Mouse (Mus musculus) neutrophil, adult 5-6 weeks (primary cell): ENCODE measurements around the gene Cdcp1. TPM values are rescaled to one million over a fixed set of nuclear protein-coding genes. Genes with fewer than 3 reads are reported as not detected.

Experiments used
- ATAC-seq: fragments of 151-379, 151-347 bp; 2 replicates; pipeline ENCODE4 v1.8.0; 2017; ENCODE audit warnings: mild to moderate bottlenecking, moderate TSS enrichment; ENCODE audit not compliant: insufficient number of reproducible peaks, poor library complexity, low FRiP score, severe bottlenecking; ENCODE audit errors: extremely low read depth
- total RNA-seq: library from RNA; stranded (forward); fragments of 200-1000 nt; gene quantifications from 2 replicates; pipeline ENCODE4 v1.2.3, GENCODE M21; 2017

Cdcp1 gene
- total RNA-seq: 0.25 TPM in 1 of 2 replicates, not detected in the other

DNA sequence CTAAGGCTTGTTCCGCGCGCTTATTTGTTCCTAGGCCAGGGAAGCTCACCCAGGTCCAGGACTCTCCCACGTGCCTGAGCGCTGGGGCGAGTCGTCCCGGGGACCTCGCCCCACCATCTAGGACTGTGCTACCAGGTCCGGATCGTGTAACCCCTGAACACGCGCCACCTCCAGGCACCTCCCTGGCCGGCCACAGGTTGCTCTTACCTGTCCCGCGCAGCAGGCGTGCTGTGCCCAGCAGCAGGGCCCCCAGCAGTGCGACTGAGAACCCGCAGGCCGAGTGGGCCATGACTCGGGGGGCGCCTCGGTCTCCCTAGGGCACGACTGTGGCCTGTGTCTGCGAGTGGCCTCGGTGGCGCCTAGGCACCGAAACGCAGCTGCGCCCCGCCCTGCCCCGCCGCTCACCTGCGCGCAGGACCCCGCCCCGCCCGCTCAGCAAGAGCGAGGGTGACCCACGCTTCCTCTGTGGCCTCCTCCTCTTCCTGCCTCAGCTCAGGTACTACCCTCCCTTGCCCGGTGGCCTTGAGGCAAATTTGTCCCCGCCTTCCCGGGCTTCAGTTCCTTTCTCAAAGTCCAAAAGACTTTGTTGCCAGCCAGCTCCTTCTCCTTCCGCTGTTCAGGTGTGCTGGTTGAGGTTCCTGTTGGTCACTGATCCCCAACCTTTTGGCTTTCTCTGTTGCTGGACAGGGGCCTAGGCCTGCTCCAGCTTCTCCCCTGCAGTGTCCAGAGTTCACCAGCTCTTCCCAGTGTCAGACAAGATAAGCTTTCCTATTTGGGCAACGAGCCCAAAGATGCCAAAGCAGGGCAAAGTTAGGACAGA is at the start of gene Cdcp1:
TSS of gene Cdcp1 (minus strand) at position 418 of the 820 bp plus-strand sequence.
- ATAC-seq: no peak

DNA sequence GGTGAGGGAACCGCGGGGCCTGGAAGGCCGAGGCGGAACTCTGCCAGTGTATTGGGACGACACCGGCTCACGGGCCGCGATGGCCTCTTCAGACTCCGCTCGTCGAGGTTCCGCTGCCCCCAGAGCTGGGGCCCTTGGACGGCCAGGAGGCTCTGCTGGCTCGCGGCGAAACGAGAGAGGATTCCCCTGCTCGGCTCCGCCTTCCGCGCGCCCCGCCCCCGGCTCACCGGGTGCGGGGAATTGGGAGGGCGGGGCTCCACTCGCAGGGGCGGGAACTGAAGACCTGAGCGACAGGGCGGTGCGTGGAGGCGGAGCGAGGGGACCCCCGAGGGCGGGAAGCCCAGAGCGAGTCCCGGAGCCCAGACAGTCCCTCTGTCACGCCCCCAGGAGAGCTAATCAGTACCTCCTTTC is 44.8 kb upstream of the Cdcp1 start, which contains the start of gene Tmem158:
TSS of gene Tmem158 (minus strand) at position 154 of the 411 bp plus-strand sequence.
- no peak for ATAC-seq

DNA sequence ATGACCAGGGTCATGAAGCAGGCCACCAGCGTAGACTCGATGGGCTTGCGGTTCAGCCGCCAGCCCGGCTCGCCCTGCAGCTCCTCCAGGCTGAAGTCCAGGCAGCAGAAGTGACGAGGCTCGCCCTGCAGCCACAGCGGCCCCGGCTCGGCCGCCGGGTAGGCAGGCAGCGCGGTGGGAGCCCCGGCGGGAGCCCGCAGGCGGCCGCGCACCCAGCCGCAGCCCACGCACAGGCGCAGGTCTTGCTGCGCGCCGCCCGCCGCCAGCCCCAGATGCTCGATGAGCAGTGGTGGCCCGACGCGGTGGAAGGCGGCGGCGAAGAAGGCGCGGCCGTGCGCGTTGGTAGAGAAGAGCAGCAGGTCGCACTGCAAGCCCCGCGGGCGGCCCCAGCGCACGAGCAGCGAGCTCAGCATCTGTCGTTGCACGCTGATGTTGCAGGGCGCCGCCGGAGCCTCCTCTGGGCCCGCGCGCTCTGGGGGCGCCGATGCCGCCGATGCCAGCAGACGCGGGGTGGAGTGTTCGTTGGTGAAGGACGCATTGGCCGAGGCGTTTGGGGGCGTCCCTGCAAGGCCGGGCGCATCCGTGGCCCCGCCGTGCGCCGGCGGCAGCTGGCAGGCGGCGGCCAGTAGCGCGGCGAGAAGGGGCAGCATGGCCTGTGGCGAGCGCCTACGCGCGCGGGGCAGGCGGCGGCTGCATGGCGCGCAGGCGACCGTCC is 44.2 kb upstream of the Cdcp1 start:
- ATAC-seq: no peak

DNA sequence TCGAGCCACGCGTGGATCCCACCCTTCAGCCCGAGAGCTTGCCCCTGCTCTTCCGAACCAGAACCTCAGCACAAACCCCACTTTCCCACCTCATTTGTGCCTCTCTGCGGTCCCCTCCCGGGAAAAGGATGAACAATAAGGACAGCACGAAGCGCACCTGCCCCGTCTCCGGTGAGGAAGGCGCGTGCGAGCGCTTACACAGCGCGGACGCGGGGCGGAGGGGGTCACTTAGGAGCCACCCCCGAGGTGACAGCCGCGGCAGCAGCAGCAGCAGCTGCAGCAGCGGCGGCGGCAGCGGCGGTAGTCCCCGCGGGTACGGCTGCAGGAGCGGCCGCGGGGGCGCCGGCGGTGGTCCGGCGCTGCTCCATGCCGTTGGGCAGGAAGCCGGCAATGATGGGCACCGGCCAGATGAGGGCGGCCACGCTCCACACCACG is 43.6 kb upstream of the Cdcp1 start:
- peak; percentile 56; the same call in 1 of the 2 replicates for ATAC-seq

DNA sequence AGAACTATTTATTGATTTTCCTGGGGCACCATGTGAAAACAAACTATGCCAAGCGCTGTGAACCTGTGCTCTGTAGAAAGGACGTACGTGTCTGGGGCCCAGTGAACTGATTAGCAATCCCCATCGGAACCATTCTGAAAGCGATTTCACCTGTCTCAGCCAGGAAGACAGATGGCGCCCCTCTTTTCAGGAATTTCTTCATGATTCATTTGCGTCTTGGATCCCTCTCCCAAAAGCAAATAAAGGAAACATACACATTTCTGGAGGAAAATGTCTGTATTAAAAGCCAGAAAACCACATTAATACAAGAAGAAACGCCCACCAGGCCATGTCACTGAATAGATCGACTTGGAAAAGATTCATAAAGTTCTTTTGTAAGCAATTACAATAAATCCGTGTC is 43.0 kb upstream of the Cdcp1 start:
- ATAC-seq: no peak

DNA sequence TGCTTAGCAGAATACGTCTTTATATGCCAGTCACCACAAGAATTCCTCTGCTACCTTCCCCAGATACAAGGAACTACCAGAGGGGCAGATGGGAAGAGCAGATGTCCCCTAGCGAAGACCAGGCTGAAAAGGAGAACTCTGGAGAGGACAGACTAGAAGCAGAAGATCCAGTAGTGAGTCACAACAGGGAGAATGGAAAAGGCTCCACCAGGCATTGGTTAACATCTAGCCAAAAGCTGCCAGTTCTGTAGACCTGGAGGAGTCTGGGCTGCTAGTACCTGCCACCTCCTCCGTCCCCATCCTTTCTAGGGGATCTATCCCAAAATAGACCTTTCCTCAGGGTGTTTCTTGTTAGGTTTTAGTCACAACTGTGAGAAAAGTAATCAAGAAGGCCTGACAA is 39.9 kb upstream of the Cdcp1 start:
- ATAC-seq: no peak

DNA sequence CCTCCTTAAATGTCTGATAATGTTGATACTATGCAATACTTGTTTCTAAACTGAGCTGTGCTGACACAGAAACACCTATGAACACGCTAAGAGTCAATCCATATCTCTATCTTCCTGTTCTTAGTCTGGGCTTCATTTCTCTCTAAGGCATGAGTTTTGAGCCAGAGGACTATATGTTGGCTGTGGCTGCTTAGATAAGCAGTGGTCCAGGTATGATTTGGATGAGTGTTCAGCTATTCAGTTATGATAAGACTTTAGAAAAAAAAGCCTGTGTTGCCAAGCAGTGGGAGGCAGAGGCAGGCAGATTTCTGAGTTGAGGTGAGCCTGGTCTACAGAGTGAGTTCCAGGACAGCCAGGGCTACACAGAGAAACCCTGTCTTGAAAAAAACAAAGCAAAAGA is 32.2 kb upstream of the Cdcp1 start:
- no peak for ATAC-seq

DNA sequence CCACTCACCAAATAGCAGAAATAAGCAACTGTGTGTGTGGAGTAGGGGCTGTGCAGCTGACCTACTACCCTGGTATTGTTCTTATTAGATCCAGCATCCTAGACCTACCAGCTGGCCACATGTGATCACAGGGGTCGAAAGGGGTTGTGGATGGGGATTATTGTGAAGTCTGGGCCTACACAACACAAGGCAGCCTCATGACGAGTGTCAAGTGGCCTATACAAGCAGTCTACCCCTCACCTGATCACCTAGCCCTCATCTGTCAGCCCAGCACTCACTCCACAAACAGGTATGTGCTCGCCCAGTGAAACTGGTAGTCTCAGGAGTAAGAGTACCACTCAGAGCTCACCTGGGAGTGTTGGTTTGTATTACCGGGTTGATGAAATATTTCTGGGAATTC is 29.3 kb upstream of the Cdcp1 start:
- ATAC-seq: no peak

DNA sequence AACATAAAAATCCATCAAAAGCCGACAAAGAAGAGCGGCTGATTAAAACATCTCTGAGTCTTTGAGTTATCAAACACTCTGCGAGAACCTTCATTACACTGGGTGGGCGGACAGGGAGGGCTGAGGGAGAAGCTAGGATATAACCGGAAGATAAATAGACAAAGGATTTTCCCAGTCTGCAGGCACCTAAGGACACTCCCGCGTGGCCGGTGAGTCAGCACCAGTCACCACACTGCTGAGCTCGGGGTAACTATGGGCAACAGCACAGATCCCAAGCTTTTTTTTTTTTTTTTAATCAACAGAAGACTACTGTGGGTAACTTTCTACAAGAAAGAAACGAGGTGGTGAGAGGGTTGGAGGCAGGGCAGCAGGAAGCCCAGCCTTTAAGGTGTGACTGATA is 28.1 kb upstream of the Cdcp1 start:
- ATAC-seq: no peak

DNA sequence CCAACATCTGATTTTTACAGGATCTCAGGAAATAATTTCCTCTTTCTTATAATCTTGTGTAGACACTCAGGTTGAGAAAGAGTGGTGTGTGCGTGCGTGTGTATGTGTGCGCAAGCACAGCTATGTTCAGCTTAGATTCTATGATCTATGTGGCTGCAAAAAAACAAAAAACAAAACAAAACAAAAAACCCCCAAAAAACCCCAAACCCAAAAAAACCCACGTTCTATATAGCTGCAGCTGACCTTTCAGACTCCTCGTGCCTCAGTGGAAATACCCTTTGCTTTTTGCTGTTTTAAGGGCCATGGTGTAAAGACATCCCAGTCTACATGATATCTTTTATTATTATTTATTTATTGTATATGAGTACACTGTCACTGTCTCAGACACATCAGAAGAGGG is 25.4 kb upstream of the Cdcp1 start:
- no peak for ATAC-seq

DNA sequence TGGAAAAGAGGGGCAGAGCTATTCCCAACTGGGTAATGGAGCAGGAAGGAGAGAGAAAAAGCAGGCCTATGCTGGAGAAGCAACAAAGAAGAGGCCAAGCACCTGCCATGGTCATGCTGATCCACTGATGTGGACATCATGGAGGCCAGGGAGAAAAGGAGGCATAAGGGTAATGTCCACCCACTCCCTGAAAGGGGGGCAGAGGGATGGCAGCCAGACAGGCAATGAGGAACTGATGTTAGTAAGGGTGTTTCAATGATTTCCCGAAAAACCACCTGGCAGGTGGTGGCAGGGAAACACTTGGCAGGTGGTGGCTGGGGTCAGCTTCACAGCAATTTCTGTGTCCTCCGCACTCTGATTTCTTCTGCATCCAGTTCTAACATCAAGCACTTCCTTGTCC is 24.9 kb upstream of the Cdcp1 start:
- ATAC-seq: no peak

DNA sequence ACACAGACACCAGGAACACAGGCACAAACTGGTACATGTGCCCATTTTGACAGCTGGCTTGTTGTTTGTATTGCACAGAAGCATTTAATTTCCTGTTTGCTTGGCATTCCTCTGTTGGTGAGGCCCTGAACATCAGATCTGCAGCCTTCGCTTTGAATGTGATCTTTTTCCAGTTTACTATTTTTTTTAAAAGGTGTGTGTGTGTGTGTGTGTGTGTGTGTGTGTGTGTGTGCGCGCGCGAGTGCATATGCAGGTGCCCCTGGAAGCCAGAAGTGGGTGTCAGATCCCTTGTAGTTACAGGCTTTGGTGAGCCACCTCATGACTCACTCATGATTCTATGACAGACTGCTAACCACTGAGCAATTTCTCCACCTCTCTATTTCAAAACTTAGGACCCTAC is 24.4 kb upstream of the Cdcp1 start:
- no peak for ATAC-seq

DNA sequence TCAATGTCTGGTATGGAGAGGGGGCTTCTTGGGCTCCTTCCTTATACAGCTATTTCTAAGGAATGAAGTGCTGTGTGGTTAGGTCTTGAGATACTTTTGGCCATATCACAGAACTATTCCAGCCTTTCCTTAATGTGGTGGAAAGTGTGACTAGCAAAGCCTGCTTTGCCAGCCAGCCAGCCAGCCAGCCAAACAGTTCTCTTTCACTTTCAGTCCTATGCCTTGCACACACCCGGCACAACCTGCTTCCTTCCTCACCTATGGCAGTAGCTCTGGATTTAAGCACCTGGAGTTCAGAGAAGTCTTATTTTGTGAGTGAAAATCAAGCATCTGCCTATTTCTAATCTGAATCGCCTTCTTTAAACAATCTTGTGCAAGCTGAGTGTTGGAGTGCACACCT is 23.8 kb upstream of the Cdcp1 start:
- ATAC-seq: no peak

DNA sequence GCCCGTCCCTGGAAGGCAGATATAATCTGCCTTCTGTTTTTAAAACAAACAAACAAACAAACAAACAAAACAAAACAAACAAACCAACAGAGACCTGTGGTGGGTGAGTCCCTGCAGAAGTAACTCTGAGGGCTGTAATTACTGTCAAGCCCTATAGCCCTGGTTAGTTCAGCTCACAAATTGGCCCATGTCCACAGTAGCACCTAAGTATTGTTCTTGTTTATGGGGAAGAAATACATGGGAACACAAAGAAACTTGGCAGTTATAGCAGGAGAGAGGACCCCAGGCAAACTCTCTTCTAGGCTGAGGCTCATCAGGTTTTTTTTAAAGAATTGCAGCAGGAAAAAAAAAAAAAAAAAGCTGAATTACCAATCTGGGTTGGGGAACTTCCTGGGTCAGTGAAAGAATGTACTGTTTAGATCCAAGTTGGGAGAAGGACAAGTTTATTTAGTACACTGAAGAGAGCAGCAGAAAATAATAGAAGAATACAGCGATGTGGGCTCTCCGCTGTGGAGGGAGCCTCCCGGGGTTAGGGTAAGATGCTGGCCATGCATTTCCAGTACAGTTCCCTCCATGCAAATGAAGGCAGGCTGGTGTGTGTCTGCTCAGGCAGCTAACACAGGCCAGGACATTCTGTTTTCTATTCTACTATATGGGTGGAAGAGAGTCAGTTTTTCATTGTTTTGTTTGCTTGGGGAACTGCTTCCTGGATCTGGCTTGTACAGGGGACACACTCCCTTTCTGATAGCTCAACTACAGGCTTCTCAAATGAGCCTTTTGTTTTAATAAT is 22.6 kb upstream of the Cdcp1 start:
- ATAC-seq: no peak

DNA sequence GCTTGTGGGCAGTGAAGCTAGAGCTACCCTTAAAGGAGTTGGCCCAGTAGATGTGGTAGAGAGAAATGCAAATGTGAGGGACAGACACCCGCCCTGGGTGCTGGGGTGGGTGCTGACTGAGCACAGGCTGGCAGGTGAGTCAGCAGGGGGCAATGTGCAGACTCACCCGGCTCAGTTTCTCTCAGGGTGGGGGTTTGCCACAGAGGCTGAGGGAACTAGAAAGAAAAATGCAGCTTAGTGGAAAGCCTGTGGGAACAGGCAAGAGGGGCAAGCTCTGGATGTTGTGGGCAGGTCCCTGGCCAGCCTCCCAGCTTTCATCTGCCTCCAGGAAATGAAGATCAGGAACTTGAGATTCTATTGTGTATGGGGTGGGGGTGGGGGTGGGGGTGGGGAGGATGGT is 21.9 kb upstream of the Cdcp1 start:
- ATAC-seq: no peak

DNA sequence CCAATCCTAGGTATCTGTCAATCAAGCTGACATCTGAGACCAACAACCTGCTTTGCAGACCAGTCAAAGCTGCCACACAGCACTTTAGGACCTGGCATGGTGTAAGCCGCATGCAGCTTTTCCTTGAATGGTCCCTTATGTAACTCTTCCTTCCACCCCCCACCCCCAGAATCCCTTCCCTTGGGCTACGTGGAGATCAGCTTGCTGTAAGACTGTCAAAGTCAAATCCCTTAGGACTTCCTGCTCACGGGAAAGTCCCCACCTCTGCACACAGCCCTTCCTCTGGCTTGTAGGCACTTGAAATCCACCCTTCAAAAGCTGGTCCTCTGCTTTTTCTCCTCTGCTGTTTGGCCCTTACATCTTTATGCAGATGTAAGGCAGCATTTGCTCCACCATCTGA is 19.8 kb upstream of the Cdcp1 start:
- no peak for ATAC-seq

DNA sequence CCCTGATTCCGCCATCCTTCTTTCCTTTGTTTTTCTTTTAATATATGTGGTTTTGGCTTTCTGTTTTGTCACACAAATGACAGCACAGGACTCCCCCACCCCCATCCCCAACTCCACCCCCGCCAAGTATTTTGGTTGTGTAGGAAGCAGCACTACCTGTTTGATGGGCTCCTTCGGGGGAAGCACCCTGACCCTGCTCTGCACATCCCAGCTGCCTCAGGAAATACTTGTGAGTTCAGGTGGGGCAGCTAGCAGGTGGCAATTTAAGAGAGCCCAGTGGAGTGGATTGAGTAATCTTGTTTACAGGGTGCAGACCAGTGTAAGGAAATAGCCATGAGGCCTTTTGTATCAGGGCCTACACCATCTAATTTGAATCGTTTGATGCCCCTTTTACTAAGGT is 14.0 kb upstream of the Cdcp1 start:
- ATAC-seq: no peak

DNA sequence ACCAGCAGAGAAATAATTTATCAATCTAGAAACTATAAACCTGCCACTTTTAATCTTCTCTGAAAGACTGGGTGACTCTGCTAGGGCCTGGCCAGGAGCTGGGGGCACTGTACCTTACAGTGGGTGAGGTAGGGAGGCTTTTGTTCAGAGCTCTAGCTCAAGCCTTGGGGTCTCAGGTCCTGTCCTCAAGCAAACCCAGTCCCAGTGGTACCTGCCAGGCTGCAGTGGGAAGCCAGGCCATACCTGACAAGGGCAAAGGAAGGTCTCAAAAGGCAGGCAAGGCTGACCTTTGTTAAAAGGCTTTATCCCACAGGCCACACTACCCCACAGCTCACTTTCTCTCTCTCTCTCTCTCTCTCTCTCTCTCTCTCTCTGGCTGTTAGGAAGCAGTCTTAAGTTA is 12.8 kb upstream of the Cdcp1 start:
- ATAC-seq: no peak

DNA sequence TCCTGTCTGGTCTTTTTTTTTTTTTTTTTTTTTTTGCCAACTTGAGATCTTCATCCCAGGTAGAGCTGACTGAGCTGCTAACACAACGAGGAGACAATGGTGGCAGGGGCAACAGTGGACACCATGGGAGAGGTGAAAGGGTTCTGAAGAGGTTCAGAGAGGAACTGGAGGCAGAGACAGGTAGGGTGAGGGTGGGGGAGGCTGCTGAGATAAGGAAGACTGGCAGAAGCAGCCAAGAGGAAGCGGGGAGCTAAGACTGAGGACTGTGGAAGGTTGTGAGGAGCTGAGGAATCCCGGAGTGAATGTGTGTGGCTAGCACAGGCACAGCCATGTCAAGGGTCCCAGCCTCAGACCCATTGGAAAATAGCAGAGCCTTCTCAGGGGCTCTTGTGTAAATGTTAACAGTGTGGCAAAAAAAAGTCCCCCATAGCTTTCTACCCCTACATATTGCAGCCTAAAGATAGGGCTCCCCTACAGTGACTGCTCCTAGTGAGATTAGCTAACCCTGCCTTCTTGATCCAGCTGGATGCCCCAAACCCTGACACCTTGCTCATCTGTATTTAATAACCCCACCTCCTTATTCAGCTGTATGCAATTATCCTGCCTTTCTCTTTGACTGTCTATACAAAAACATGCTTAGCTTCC is 11.4 kb upstream of the Cdcp1 start:
- no peak for ATAC-seq
